34 mouse cellular contexts compared by ENCODE assay signal in the genomic region with DNA sequence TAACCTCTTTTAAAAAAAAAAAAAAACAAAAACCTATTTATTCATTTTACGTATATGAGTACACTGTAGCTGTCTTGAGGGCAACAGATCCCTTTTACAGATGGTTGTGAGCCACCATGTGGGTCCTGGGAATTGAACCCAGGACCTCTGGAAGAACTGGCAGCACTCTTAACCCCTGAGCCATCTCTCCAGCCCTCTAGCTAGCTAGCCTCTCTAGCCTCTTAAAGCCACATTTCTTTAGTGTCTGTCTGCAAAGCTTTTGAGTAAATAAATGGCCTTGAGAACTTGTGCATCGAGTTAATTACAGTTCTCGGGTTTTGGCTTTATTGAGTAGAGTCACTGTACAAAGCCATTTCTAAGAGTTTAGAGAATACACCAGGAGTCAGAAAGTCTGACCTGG.
"Had no signal": no experiment of that assay in that cellular context is flagged by ENCODE, and none has a peak within 500 bp of the region (broad histone marks: within the 10 kb centered on the region; RNA-seq: fewer than 3 reads in every experiment).

No protein-coding gene starts in this region.

- ATAC-seq: hindbrain, embryonic 16.5 days; hindbrain, postnatal 0 days; inflammation-experienced regulatory T-cells, adult 6 months; intestine, embryonic 15.5 days; intestine, embryonic 16.5 days; intestine, postnatal 0 days had no signal

- H3K4me3 ChIP-seq: heart, embryonic 10.5 days; heart, embryonic 13.5 days; heart, embryonic 15.5 days; hindbrain, embryonic 10.5 days; hindbrain, embryonic 12.5 days; hindbrain, embryonic 13.5 days; hindbrain, embryonic 15.5 days; intestine, embryonic 15.5 days; kidney, embryonic 15.5 days; layer of hippocampus, adult 2 months had no signal

- H3K27me3 ChIP-seq: heart, embryonic 13.5 days; heart, embryonic 15.5 days; hindbrain, embryonic 12.5 days; hindbrain, embryonic 13.5 days; hindbrain, embryonic 15.5 days; intestine, embryonic 15.5 days; kidney, embryonic 15.5 days had no signal

- DNase-seq: heart, postnatal 10 days; heart, postnatal 14 days; heart, postnatal 36 days; heart, postnatal 4 days; kidney, adult 11 months; kidney, adult 18-20 months; kidney, adult 2 months; kidney, adult 8-10 months; kidney, adult 9 months; kidney, postnatal 10 days; kidney, postnatal 14 days; kidney, postnatal 25 days; kidney, postnatal 36 days; kidney, postnatal 4 days; layer of hippocampus, adult 9-11 months; layer of hippocampus, postnatal 36 days had no signal

- H3K4me2 ChIP-seq: heart, embryonic 11.5 days; heart, embryonic 13.5 days; heart, embryonic 15.5 days; hindbrain, embryonic 12.5 days; hindbrain, embryonic 13.5 days; hindbrain, embryonic 14.5 days; hindbrain, embryonic 15.5 days; intestine, embryonic 15.5 days; kidney, embryonic 15.5 days had no signal

- H3K4me1 ChIP-seq: heart, embryonic 13.5 days; heart, embryonic 15.5 days; hindbrain, embryonic 10.5 days; hindbrain, embryonic 12.5 days; hindbrain, embryonic 13.5 days; hindbrain, embryonic 15.5 days; intestine, embryonic 15.5 days; kidney, embryonic 15.5 days had no signal

- H3K27ac ChIP-seq: heart, embryonic 10.5 days; heart, embryonic 13.5 days; heart, embryonic 15.5 days; hindbrain, embryonic 10.5 days; hindbrain, embryonic 12.5 days; hindbrain, embryonic 13.5 days; hindbrain, embryonic 14.5 days; hindbrain, embryonic 15.5 days; hindbrain, postnatal 0 days; intestine, embryonic 15.5 days; kidney, embryonic 15.5 days; kidney, postnatal 0 days had no signal

- H3K9ac ChIP-seq: heart, embryonic 13.5 days; heart, embryonic 15.5 days; hindbrain, embryonic 12.5 days; hindbrain, embryonic 13.5 days; hindbrain, embryonic 14.5 days; hindbrain, embryonic 15.5 days; intestine, embryonic 15.5 days; kidney, embryonic 15.5 days had no signal

- H3K9me3 ChIP-seq: heart, embryonic 10.5 days; heart, embryonic 13.5 days; heart, embryonic 15.5 days; hindbrain, embryonic 10.5 days; hindbrain, embryonic 12.5 days; hindbrain, embryonic 13.5 days; hindbrain, embryonic 15.5 days; intestine, embryonic 15.5 days; kidney, embryonic 15.5 days had no signal
